Mouse (Mus musculus) myocyte (in vitro differentiated cells): ENCODE data around the gene Ankle1.

Experiments
- MYOD1 ChIP-seq, 3 experiments: IDR thresholded peaks; one replicate each; pipeline ENCODE4 v1.6.1; 2011; ENCODE audit warnings: control low read depth in 2 of 3, low read depth in 2 of 3, mild to moderate bottlenecking in 2 of 3, moderate library complexity in 1 of 3; ENCODE audit not compliant: insufficient read length in 2 of 3, control insufficient read depth in 1 of 3
- POLR2A ChIP-seq: IDR thresholded peaks from one replicate; pipeline ENCODE4 v1.6.1; 2011; ENCODE audit warnings: low read depth, mild to moderate bottlenecking, control low read depth, moderate library complexity; ENCODE audit not compliant: insufficient read length
- POLR2AphosphoS2 ChIP-seq: IDR thresholded peaks from one replicate; pipeline ENCODE4 v1.6.1; 2011; ENCODE audit warnings: low read depth, control low read depth; ENCODE audit not compliant: insufficient read length

GRCm38 (mm10) chr8:71395071-71395470 lies 10.7 kb upstream of the Ankle1 start:
- TF ChIP-seq POLR2A = no peak
- no peak for TF ChIP-seq MYOD1 (IDR thresholded peaks at IDR 0.05; ENCODE audit: control insufficient read depth in 1 of 3, insufficient read length in 2 of 3, low read depth in 2 of 3)
- TF ChIP-seq POLR2AphosphoS2 = no peak
